Mouse (Mus musculus) intestine, embryonic 14.5 days (tissue): ENCODE data around the gene Ganab. TPM values are rescaled to one million over a fixed set of nuclear protein-coding genes. Genes with fewer than 3 reads are reported as not detected.
"Not testable (repeated sequence)": the region's sequence is repeated elsewhere in the genome, so short reads cannot be mapped to it uniquely, and the experiment has no call there.

Experiments used
- ATAC-seq: fragments of 200-750 bp; cut with Nextera tagmentation; replicated peaks from 2 replicates; pipeline ENCODE4 v1.8.0; 2017; ENCODE audit warnings: low read depth, moderate number of reproducible peaks, moderate TSS enrichment, moderate library complexity; ENCODE audit not compliant: low FRiP score, low TSS enrichment
- DNase-seq: peaks from one replicate; pipeline ENCODE4 v3.0.0-alpha.2; 2018; ENCODE audit warnings: low spot score
- H3K27ac ChIP-seq: fragments of 300-500 bp; sonication (generic); 2 replicates; pipeline ENCODE4 v1.5.1; 2014; ENCODE audit warnings: low read depth, mild to moderate bottlenecking, control low read depth
- H3K27me3 ChIP-seq: fragments of 300-500 bp; sonication (generic); replicated peaks from 2 replicates; pipeline ENCODE4 v1.6.1; 2014; ENCODE audit warnings: low read length, control low read depth; ENCODE audit not compliant: control insufficient read depth, insufficient read depth
- H3K36me3 ChIP-seq: fragments of 300-500 bp; sonication (generic); 2 replicates; pipeline ENCODE4 v1.6.1; 2014; ENCODE audit warnings: low read length, control low read depth; ENCODE audit not compliant: control insufficient read depth, insufficient read depth
- H3K4me1 ChIP-seq: fragments of 300-500 bp; sonication (generic); replicated peaks from 2 replicates; pipeline ENCODE4 v1.6.1; 2014; ENCODE audit warnings: low read length, control low read depth, mixed read lengths; ENCODE audit not compliant: control insufficient read depth, insufficient read depth
- H3K4me2 ChIP-seq: fragments of 300-500 bp; sonication (generic); 2 replicates; pipeline ENCODE4 v1.6.1; 2014; ENCODE audit warnings: low read length
- H3K4me3 ChIP-seq: fragments of 300-500 bp; sonication (generic); 2 replicates; pipeline ENCODE4 v1.5.1; 2014; ENCODE audit warnings: low read depth, low read length, control low read depth, mixed read lengths
- H3K9ac ChIP-seq: fragments of 300-500 bp; sonication (generic); 2 replicates; pipeline ENCODE4 v1.6.1; 2014; ENCODE audit warnings: mild to moderate bottlenecking, low read length
- H3K9me3 ChIP-seq: fragments of 300-500 bp; sonication (generic); 2 replicates; pipeline ENCODE4 v1.6.1; 2016; ENCODE audit warnings: low read length, control low read depth; ENCODE audit not compliant: control insufficient read depth
- WGBS: fragments of 180-500 bp; shearing (Covaris S2); extraction: QIAGEN DNeasy Blood & Tissue Kit; methylation state at CpG from one replicate; pipeline ENCODE4 v1.1.7; 2014; 5-methylcytosine and 5-hydroxymethylcytosine counted together
- polyA plus RNA-seq: library from polyadenylated mRNA; unstranded; fragments of >200 nt; fragmentation: Nextera tagmentation; extraction: Ambion mirVana; gene quantifications from 2 replicates; pipeline ENCODE4 v1.2.1, GENCODE M21; 2014

The Ganab gene
- polyA plus RNA-seq, 1 experiment from 2014 or later = 89.8 TPM

- no peak for ATAC-seq
- no peak for DNase-seq
- WGBS = 81% methylated on average over 3 of the region's 3 CpGs
- Histone ChIP-seq H3K36me3 (peaks cover under 1% of the 10 kb centered on the region; the same call in 1 of the 2 replicates), H3K9me3 (no peaks in the 10 kb centered on the region), H3K27ac (no peak within 1 kb of the TSS), H3K27me3 (no peaks in the 10 kb centered on the region), H3K4me2 (no peak within 1 kb of the TSS), H3K4me3 (no peak within 1 kb of the TSS), H3K4me1 (peaks cover 13% of the 10 kb centered on the region), H3K9ac (no peak within 1 kb of the TSS)
These were observed 14.3 kb upstream of the Ganab start, which contains the start of the genes Lbhd1 and Gm49403 for GRCm38 (mm10) chr19:8883616-8884015. Lbhd1 (plus strand) TSS chr19:8883732. Gm49403 (plus strand) TSS chr19:8883930.

- Histone ChIP-seq H3K4me3 (peak overlapping the region; percentile 79; the same call in 1 of the 2 replicates), H3K36me3 (peaks cover 15% of the 10 kb centered on the region), H3K9ac (peak overlapping the region; percentile 97), H3K4me1 (peaks cover 13% of the 10 kb centered on the region), H3K4me2 (peak overlapping the region; percentile 85), H3K27ac (peak overlapping the region; percentile 88), H3K27me3 (no peaks in the 10 kb centered on the region), H3K9me3 (no peaks in the 10 kb centered on the region)
- ATAC-seq (no peak), DNase-seq (no peak)
- WGBS = 43% methylated on average over 1 of the region's 1 CpGs
These were observed 10.8 kb upstream of the Ganab start for GRCm38 (mm10) chr19:8886916-8887584.

GRCm38 (mm10) chr19:8887585-8888463 is 10.0 kb upstream of the Ganab start:
- Histone ChIP-seq H3K4me2 (peak overlapping the region; percentile 85), H3K9ac (peak overlapping the region; percentile 97), H3K4me1 (peaks cover 13% of the 10 kb centered on the region), H3K9me3 (no peaks in the 10 kb centered on the region), H3K27ac (peak overlapping the region; percentile 88), H3K4me3 (peak overlapping the region; percentile 79), H3K36me3 (peaks cover 15% of the 10 kb centered on the region), H3K27me3 (no peaks in the 10 kb centered on the region)
- ATAC-seq (no peak), DNase-seq (peak; percentile 55)
- 18% methylated on average over 19 of the region's 19 CpGs for WGBS

GRCm38 (mm10) chr19:8888511-8889385 is 9.1 kb upstream of the Ganab start, which contains the start of the genes 1810009A15Rik and Gm49416:
1810009A15Rik (plus strand) TSS chr19:8888853.
Gm49416 (plus strand) TSS chr19:8888926.
- Histone ChIP-seq H3K27ac (peak within 1 kb of the TSS; percentile 88), H3K9me3 (no peaks in the 10 kb centered on the region), H3K9ac (peak within 1 kb of the TSS; percentile 97), H3K4me2 (peak within 1 kb of the TSS; percentile 85), H3K36me3 (peaks cover 15% of the 10 kb centered on the region), H3K4me1 (peaks cover 13% of the 10 kb centered on the region), H3K27me3 (no peaks in the 10 kb centered on the region), H3K4me3 (peak within 1 kb of the TSS; percentile 79)
- ATAC-seq (peak; percentile 93), DNase-seq (peak; percentile 97)
- WGBS = under 1% methylated on average over 58 of the region's 58 CpGs

- H3K36me3 ChIP-seq = peaks cover 41% of the 10 kb centered on the region
- H3K9me3 ChIP-seq = no peaks in the 10 kb centered on the region
- H3K4me2 ChIP-seq = peak within 1 kb of the TSS; percentile 92
- WGBS = 2% methylated on average over 54 of the region's 54 CpGs
- ATAC-seq (peak; percentile 41), DNase-seq (peak; percentile 94)
- peak within 1 kb of the TSS; percentile 91 for H3K4me3 ChIP-seq
- H3K4me1 ChIP-seq = peaks cover 12% of the 10 kb centered on the region
- no peaks in the 10 kb centered on the region for H3K27me3 ChIP-seq
- peak within 1 kb of the TSS; percentile 64 for H3K9ac ChIP-seq
- peak within 1 kb of the TSS; percentile 60 for H3K27ac ChIP-seq
These were observed 4.8 kb upstream of the Ganab start, which contains the start of gene Ints5 for GRCm38 (mm10) chr19:8892829-8893766. Ints5 (plus strand) TSS chr19:8893005.

- DNase-seq (no peak), ATAC-seq (no peak)
- Histone ChIP-seq H3K9ac (no peak overlapping the region), H3K4me1 (peaks cover 21% of the 10 kb centered on the region), H3K36me3 (peaks cover 38% of the 10 kb centered on the region), H3K27ac (no peak overlapping the region), H3K9me3 (no peaks in the 10 kb centered on the region), H3K4me2 (no peak overlapping the region), H3K27me3 (no peaks in the 10 kb centered on the region), H3K4me3 (no peak overlapping the region)
- WGBS = 92% methylated on average over 9 of the region's 9 CpGs
These were observed 2.4 kb upstream of the Ganab start for GRCm38 (mm10) chr19:8895397-8895960.

GRCm38 (mm10) chr19:8896231-8896630 is 1.6 kb upstream of the Ganab start:
- DNase-seq, H3K9me3 ChIP-seq, H3K4me2 ChIP-seq, ATAC-seq, H3K4me3 ChIP-seq, H3K9ac ChIP-seq, H3K27ac ChIP-seq, H3K27me3 ChIP-seq: not testable (repeated sequence)
- WGBS = 88% methylated on average over 5 of the region's 5 CpGs
- peaks cover 21% of the 10 kb centered on the region for H3K4me1 ChIP-seq
- H3K36me3 ChIP-seq = peaks cover 32% of the 10 kb centered on the region
